Mouse (Mus musculus): Measurements from ENCODE around the gene Rgs12. TPM values are rescaled to one million over a fixed set of nuclear protein-coding genes. Genes with fewer than 3 reads are reported as not detected.

The Rgs12 gene
- polyA plus RNA-seq, 1 experiment from 2014 or later, result 42.3 TPM

DNA sequence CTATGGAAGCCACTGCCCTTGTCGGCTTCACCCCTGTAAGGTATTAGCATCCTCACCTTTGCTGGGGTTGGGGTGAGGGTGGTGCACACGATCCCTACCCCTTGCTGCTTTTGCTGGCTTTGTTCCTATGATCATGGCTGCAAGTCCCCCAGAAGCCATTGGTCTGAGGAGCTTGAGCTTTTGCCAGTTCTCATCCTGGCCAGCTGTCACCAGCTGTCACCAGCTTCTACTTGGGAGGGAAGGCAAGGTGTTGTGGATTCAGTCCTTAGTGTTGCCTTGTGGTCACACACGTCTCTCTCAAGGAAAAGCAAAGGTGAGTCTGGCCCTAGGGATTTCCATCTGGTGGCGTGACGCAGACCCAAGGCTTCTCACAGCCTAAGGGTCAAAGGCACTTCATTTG, 39.4 kb downstream of the Rgs12 start:
- no peaks in the 10 kb centered on the region for H3K9me3 ChIP-seq (replicated peaks; ENCODE audit: control insufficient read depth, low read length, poor library complexity, severe bottlenecking)
- H3K9ac ChIP-seq (ENCODE audit: low read depth, low read length), result no peak overlapping the region
- no peaks in the 10 kb centered on the region for H3K27me3 ChIP-seq (ENCODE audit: control insufficient read depth, insufficient read depth, low read depth, low read length)
- no peak overlapping the region for H3K27ac ChIP-seq (ENCODE audit: low read length)
- WGBS, result 82% methylated on average over 5 of the region's 5 CpGs
- ATAC-seq, result no peak
- H3K4me1 ChIP-seq (ENCODE audit: control insufficient read depth, insufficient read depth, low read length), result peaks cover 6% of the 10 kb centered on the region
- H3K36me3 ChIP-seq (ENCODE audit: control insufficient read depth, insufficient read depth, low read length), result no peaks in the 10 kb centered on the region
- no peak overlapping the region for H3K4me3 ChIP-seq (ENCODE audit: low read depth, low read length)
- no peak overlapping the region for H3K4me2 ChIP-seq (ENCODE audit: low read length)

DNA sequence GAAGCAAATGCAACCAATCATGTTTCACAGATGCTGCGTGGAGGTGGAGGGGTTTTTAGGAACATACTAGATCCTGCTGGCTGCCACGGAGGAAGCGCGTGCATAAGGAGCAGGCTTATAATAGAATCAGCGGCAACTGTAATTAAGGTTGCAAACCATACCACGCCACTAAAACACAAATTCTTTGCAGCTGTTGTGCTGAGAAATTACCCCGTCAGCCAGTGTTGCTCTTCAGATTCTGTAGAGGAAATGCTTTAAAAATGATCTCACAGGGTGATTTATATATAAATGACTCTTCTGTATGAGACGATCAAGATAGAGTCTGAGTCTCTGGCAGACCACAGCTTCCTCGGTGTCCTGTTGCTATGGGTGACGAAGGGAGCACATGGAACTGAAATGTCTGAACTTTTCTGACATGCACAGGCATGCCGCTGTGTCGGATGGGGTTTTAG, 40.1 kb downstream of the Rgs12 start:
- Histone ChIP-seq H3K4me3 (ENCODE audit: low read depth, low read length) (no peak overlapping the region), H3K9ac (ENCODE audit: low read depth, low read length) (no peak overlapping the region), H3K4me1 (ENCODE audit: control insufficient read depth, insufficient read depth, low read length) (peaks cover 6% of the 10 kb centered on the region), H3K27me3 (ENCODE audit: control insufficient read depth, insufficient read depth, low read depth, low read length) (no peaks in the 10 kb centered on the region), H3K36me3 (ENCODE audit: control insufficient read depth, insufficient read depth, low read length) (no peaks in the 10 kb centered on the region), H3K27ac (ENCODE audit: low read length) (no peak overlapping the region; the same call in 1 of the 2 replicates), H3K4me2 (ENCODE audit: low read length) (no peak overlapping the region), H3K9me3 (replicated peaks; ENCODE audit: control insufficient read depth, low read length, poor library complexity, severe bottlenecking) (no peaks in the 10 kb centered on the region)
- ATAC-seq, result no peak
- 58% methylated on average over 12 of the region's 12 CpGs for whole genome bisulfite sequencing

DNA sequence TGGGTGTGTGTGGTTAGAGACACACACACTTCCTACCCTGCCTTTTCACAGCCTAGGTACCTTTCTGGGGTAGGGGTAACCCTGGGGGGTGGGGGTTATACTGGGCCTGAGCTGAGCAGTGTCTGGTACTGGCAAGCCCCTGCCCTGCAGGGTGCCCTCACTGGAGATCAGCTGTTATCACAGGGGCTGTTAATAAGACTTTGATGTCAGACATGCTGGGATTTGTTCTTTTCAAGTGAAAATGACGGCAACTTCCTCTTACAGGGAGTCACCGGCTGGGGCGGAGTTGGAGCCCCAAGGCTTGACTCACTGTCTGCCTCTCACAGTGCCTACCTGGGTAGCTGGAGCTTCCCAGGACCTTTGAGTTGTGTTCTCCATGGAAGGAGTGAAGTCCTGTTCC, 49.5 kb downstream of the Rgs12 start:
- no peak for ATAC-seq
- H3K9me3 ChIP-seq (replicated peaks; ENCODE audit: control insufficient read depth, low read length, poor library complexity, severe bottlenecking), result no peaks in the 10 kb centered on the region
- H3K4me1 ChIP-seq (ENCODE audit: control insufficient read depth, insufficient read depth, low read length), result 0 out of 2 replicates have a peak, but pooled peaks cover 3% of the 10 kb centered on the region
- H3K27me3 ChIP-seq (ENCODE audit: control insufficient read depth, insufficient read depth, low read depth, low read length), result no peaks in the 10 kb centered on the region
- no peak overlapping the region for H3K4me3 ChIP-seq (ENCODE audit: low read depth, low read length)
- H3K9ac ChIP-seq (ENCODE audit: low read depth, low read length), result no peak overlapping the region
- H3K36me3 ChIP-seq (ENCODE audit: control insufficient read depth, insufficient read depth, low read length), result no peaks in the 10 kb centered on the region
- 38% methylated on average over 3 of the region's 3 CpGs for WGBS
- H3K27ac ChIP-seq (ENCODE audit: low read length), result no peak overlapping the region
- H3K4me2 ChIP-seq (ENCODE audit: low read length), result no peak overlapping the region

DNA sequence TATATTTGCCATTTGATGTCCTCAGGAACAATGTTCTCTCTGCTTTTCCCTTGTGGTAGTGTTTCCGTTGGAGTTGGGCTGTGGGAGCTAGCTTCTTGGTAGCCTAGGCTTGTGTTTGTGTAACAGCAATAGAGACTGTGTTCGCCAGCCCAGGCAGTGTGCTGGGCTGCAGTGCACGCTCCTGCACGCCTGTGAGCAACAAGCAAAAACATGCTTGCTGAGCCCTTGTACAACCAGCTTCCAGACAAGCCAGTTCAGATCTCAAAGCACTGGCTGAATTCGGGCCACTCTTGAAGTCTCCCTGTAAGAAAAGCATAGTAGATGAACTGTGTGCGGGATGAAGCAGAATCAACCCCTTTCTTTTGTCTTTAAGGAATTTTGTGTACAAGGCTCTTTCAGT, 50.0 kb downstream of the Rgs12 start:
- Histone ChIP-seq H3K36me3 (ENCODE audit: control insufficient read depth, insufficient read depth, low read length) (no peaks in the 10 kb centered on the region), H3K4me3 (ENCODE audit: low read depth, low read length) (no peak overlapping the region), H3K4me1 (ENCODE audit: control insufficient read depth, insufficient read depth, low read length) (0 out of 2 replicates have a peak, but pooled peaks cover 3% of the 10 kb centered on the region), H3K9ac (ENCODE audit: low read depth, low read length) (no peak overlapping the region), H3K27me3 (ENCODE audit: control insufficient read depth, insufficient read depth, low read depth, low read length) (no peaks in the 10 kb centered on the region), H3K27ac (ENCODE audit: low read length) (no peak overlapping the region), H3K4me2 (ENCODE audit: low read length) (no peak overlapping the region), H3K9me3 (replicated peaks; ENCODE audit: control insufficient read depth, low read length, poor library complexity, severe bottlenecking) (no peaks in the 10 kb centered on the region)
- WGBS, result 78% methylated on average over 6 of the region's 6 CpGs
- ATAC-seq, result no peak

DNA sequence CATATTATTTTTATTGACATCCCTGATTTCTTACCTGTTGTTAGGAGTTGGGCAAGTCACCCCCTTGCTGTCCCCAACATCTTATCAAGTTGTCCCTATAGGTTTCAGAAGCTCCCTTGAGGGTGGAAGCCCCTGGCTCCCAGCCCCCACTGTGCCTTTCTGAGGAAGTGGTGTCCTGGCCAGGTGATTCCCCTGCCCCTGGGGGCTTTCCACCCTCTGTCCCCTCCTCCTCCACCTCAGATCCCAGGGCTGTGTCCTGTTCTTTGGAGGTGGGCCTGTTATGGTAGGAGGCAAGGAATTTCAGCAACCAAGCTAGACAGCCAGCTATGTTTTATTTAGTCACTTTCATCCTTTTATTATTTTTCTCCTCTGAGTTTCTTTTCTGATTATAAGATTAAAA, 51.1 kb downstream of the Rgs12 start:
- H3K9me3 ChIP-seq (replicated peaks; ENCODE audit: control insufficient read depth, low read length, poor library complexity, severe bottlenecking), result no peaks in the 10 kb centered on the region
- H3K36me3 ChIP-seq (ENCODE audit: control insufficient read depth, insufficient read depth, low read length), result no peaks in the 10 kb centered on the region
- ATAC-seq, result no peak
- H3K27me3 ChIP-seq (ENCODE audit: control insufficient read depth, insufficient read depth, low read depth, low read length), result no peaks in the 10 kb centered on the region
- no peak overlapping the region for H3K27ac ChIP-seq (ENCODE audit: low read length)
- 0 out of 2 replicates have a peak, but pooled peaks cover 3% of the 10 kb centered on the region for H3K4me1 ChIP-seq (ENCODE audit: control insufficient read depth, insufficient read depth, low read length)
- H3K9ac ChIP-seq (ENCODE audit: low read depth, low read length), result no peak overlapping the region
- H3K4me3 ChIP-seq (ENCODE audit: low read depth, low read length), result no peak overlapping the region
- no peak overlapping the region for H3K4me2 ChIP-seq (ENCODE audit: low read length)

DNA sequence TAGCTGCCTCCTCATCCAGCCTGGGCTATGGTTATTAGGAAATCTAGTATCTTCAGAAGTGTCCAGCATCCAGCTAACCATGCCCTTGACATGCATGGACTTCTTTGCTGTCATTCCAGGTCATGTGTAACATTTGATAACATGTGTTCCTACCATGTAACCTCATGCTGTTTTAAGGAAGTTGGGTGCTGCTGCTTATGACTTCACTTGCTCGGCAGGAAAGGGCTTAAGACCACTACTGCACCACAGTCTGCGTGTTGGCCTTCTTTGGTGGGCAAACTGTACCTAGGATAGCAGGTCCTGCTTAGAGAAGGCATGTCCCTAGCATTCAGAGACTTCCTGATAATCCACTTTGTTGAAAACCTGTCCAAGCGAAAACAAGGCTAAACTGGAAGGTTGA, 51.9 kb downstream of the Rgs12 start:
- Histone ChIP-seq H3K27ac (ENCODE audit: low read length) (no peak overlapping the region), H3K4me1 (ENCODE audit: control insufficient read depth, insufficient read depth, low read length) (0 out of 2 replicates have a peak, but pooled peaks cover 3% of the 10 kb centered on the region), H3K4me2 (ENCODE audit: low read length) (no peak overlapping the region), H3K9ac (ENCODE audit: low read depth, low read length) (no peak overlapping the region), H3K36me3 (ENCODE audit: control insufficient read depth, insufficient read depth, low read length) (no peaks in the 10 kb centered on the region), H3K27me3 (ENCODE audit: control insufficient read depth, insufficient read depth, low read depth, low read length) (no peaks in the 10 kb centered on the region), H3K4me3 (ENCODE audit: low read depth, low read length) (no peak overlapping the region), H3K9me3 (replicated peaks; ENCODE audit: control insufficient read depth, low read length, poor library complexity, severe bottlenecking) (no peaks in the 10 kb centered on the region)
- 71% methylated on average over 3 of the region's 3 CpGs for WGBS
- ATAC-seq, result no peak

DNA sequence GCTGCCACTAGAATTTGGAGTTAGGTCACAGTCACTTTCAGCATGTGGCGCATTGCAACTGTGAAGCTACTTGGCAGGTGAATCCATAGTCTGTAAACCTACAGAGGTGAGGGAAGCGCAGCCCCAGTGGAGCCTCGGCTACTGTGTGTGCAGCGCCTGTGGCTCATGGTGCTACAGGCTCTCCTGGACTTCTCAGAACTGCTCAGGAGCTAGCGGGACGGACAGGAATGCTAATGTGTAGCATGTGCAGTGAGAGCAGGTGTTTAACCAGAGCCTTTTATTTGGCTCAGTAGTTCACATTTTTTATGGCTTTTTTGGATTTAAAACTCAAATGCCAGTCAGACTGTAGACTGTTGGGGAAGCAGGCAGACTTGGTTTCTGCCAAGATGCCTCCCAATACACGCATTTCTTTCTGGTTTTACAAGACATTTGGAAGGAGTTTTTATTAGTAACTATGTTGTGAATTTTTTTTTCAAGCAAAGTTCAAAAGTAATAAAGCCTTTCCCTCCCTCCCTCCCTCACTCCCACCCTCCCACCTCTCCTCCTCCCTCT, 54.4 kb downstream of the Rgs12 start:
- Histone ChIP-seq H3K4me2 (ENCODE audit: low read length) (no peak overlapping the region), H3K4me3 (ENCODE audit: low read depth, low read length) (no peak overlapping the region), H3K9me3 (replicated peaks; ENCODE audit: control insufficient read depth, low read length, poor library complexity, severe bottlenecking) (no peaks in the 10 kb centered on the region), H3K27ac (ENCODE audit: low read length) (no peak overlapping the region), H3K27me3 (ENCODE audit: control insufficient read depth, insufficient read depth, low read depth, low read length) (no peaks in the 10 kb centered on the region), H3K9ac (ENCODE audit: low read depth, low read length) (no peak overlapping the region), H3K4me1 (ENCODE audit: control insufficient read depth, insufficient read depth, low read length) (0 out of 2 replicates have a peak, but pooled peaks cover 2% of the 10 kb centered on the region), H3K36me3 (ENCODE audit: control insufficient read depth, insufficient read depth, low read length) (no peaks in the 10 kb centered on the region)
- 77% methylated on average over 7 of the region's 7 CpGs for WGBS
- no peak for ATAC-seq

DNA sequence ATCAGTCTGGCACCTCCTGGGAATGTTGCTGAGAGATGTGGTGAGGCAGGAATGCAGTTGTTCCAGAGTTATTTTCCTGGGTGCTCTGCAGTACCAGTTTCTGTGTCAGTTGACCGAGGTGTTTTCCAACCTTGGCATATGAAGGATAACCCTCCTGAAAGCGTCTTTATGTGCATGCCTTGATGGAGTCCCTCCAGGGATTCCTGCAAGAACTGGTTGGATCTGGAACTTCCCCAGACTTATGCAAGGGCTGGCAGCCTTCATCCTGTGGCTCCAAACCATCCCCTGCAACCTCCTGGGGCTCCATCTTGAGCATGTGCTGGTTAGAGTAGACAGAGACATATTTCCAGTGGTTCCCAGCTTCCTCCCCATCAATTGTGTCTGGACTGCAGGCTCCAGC, 55.5 kb downstream of the Rgs12 start:
- H3K9ac ChIP-seq (ENCODE audit: low read depth, low read length), result no peak overlapping the region
- WGBS, result 88% methylated on average over 2 of the region's 2 CpGs
- H3K27ac ChIP-seq (ENCODE audit: low read length), result no peak overlapping the region
- no peaks in the 10 kb centered on the region for H3K9me3 ChIP-seq (replicated peaks; ENCODE audit: control insufficient read depth, low read length, poor library complexity, severe bottlenecking)
- no peak for ATAC-seq
- no peak overlapping the region for H3K4me2 ChIP-seq (ENCODE audit: low read length)
- no peaks in the 10 kb centered on the region for H3K36me3 ChIP-seq (ENCODE audit: control insufficient read depth, insufficient read depth, low read length)
- no peak overlapping the region for H3K4me3 ChIP-seq (ENCODE audit: low read depth, low read length)
- H3K4me1 ChIP-seq (ENCODE audit: control insufficient read depth, insufficient read depth, low read length), result no peaks in the 10 kb centered on the region
- H3K27me3 ChIP-seq (ENCODE audit: control insufficient read depth, insufficient read depth, low read depth, low read length), result no peaks in the 10 kb centered on the region

DNA sequence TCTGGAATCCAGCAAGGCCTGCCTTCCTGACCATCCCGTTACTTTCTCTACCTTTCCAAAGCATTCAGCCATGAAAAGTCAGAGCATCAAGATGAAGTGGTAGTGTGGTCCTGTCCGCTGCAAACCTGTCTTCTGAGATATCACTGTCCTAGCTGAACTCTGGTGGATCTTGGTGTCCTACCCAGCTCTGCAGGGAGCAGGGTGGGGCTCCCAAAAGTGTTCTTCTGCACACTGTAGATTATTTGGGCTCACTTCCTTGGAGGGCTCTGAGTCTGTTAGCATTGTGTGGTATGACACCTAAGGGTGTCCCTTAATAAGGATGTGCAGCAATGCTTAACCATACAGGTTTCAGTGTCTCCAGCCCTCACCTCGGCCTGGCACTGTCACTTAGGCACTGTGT, 56.4 kb downstream of the Rgs12 start:
- H3K4me1 ChIP-seq (ENCODE audit: control insufficient read depth, insufficient read depth, low read length), result no peaks in the 10 kb centered on the region
- H3K36me3 ChIP-seq (ENCODE audit: control insufficient read depth, insufficient read depth, low read length), result no peaks in the 10 kb centered on the region
- no peaks in the 10 kb centered on the region for H3K9me3 ChIP-seq (replicated peaks; ENCODE audit: control insufficient read depth, low read length, poor library complexity, severe bottlenecking)
- H3K27ac ChIP-seq (ENCODE audit: low read length), result no peak overlapping the region
- no peak overlapping the region for H3K4me2 ChIP-seq (ENCODE audit: low read length)
- no peak overlapping the region for H3K9ac ChIP-seq (ENCODE audit: low read depth, low read length)
- WGBS, result 96% methylated on average over 3 of the region's 3 CpGs
- ATAC-seq, result no peak
- H3K27me3 ChIP-seq (ENCODE audit: control insufficient read depth, insufficient read depth, low read depth, low read length), result no peaks in the 10 kb centered on the region
- H3K4me3 ChIP-seq (ENCODE audit: low read depth, low read length), result no peak overlapping the region

Measured in midbrain, embryonic 16.5 days (tissue).